ENCODE assay signal across 24 mouse cellular contexts in the genomic region with DNA sequence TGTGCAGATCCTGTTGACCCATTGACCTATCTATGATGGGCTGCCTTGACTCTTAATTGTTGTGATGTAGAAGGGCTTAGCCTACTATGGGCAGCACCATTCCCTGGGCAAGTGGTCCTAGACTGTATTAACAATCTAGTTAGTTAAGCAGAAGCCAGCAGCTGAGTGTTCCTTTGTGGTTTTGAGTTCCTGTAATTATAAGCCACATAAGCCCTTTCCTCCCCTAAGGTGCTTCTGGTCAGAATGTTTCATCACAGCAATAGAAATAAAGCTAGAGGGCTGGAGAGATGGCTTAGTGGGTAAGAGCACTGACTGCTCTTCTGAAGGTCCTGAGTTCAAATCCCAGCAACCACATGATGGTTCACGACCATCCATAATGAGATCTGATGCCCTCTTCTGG. TPM values are rescaled to one million over a fixed set of nuclear protein-coding genes. Genes with fewer than 3 reads are reported as not detected.
"Had no signal": no experiment of that assay in that cellular context is flagged by ENCODE, and none has a peak within 500 bp of the region (broad histone marks: within the 10 kb centered on the region; RNA-seq: fewer than 3 reads in every experiment).

No protein-coding gene starts in this region.

- DNase-seq: heart, postnatal 10 days; heart, postnatal 14 days; heart, postnatal 36 days; heart, postnatal 4 days; kidney, adult 11 months; kidney, adult 18-20 months; kidney, adult 2 months; kidney, adult 8-10 months; kidney, adult 9 months; kidney, postnatal 10 days; kidney, postnatal 14 days; kidney, postnatal 25 days; kidney, postnatal 36 days; kidney, postnatal 4 days; layer of hippocampus, adult 9-11 months; layer of hippocampus, postnatal 36 days had no signal

- ATAC-seq: hindbrain, embryonic 16.5 days; hindbrain, postnatal 0 days; inflammation-experienced regulatory T-cells, adult 6 months; intestine, embryonic 15.5 days; intestine, embryonic 16.5 days; intestine, postnatal 0 days had no signal

RNA-seq across cellular contexts. Expression of a gene that starts 54.7 kb away (rescaled TPM):
- total RNA-seq: heart, postnatal 10 days; heart, postnatal 14 days; heart, postnatal 25 days; heart, postnatal 36 days; heart, postnatal 4 days; hematopoietic stem cell, adult 5-6 weeks; hindbrain, postnatal 0 days had no signal
